ENCODE assay signal across 19 mouse cellular contexts in genomic region chr10:118096223-118096622, GRCm38 (mm10). TPM values are rescaled to one million over a fixed set of nuclear protein-coding genes. Genes with fewer than 3 reads are reported as not detected.
DNase-seq lines count a peak whose midpoint lies in the region; ATAC-seq and TF ChIP-seq lines count a peak whose summit lies in the region.
"Had no signal": no experiment of that assay in that cellular context is flagged by ENCODE, and none has a peak within 500 bp of the region (broad histone marks: within the 10 kb centered on the region; RNA-seq: fewer than 3 reads in every experiment).

No protein-coding gene starts in this region.

- no peak overlapping the region for H3K4me2 ChIP-seq in hindbrain, embryonic 11.5 days (replicated peaks; ENCODE audit: low read depth, low read length)
- H3K4me2 ChIP-seq: embryonic facial prominence, embryonic 15.5 days; lung, embryonic 14.5 days; midbrain, embryonic 12.5 days had no signal

- H3K9ac ChIP-seq in hindbrain, embryonic 11.5 days (ENCODE audit: low read depth, low read length) = no peak overlapping the region
- H3K9ac ChIP-seq: embryonic facial prominence, embryonic 15.5 days; lung, embryonic 14.5 days; midbrain, embryonic 12.5 days had no signal

- peaks cover 53% of the 10 kb centered on the region for H3K4me1 ChIP-seq in spleen, adult 2 months (ENCODE audit: control insufficient read depth, insufficient read depth, insufficient read length)
- no peaks in the 10 kb centered on the region for H3K4me1 ChIP-seq in hindbrain, embryonic 11.5 days (replicated peaks; ENCODE audit: control insufficient read depth, insufficient read depth, low read length)
- H3K4me1 ChIP-seq: midbrain, embryonic 12.5 days had no signal

- WGBS in spleen, adult 2 months = 43% methylated on average over 6 of the region's 6 CpGs
- WGBS in hindbrain, embryonic 11.5 days = 87% methylated on average over 6 of the region's 6 CpGs

- 0 out of 2 replicates have a peak overlapping the region, but pooled peaks have one; percentile 12 for H3K27ac ChIP-seq in gastrocnemius, adult 2 months
- peak overlapping the region; percentile 85 for H3K27ac ChIP-seq in spleen, adult 2 months (ENCODE audit: insufficient read depth, low read length)
- H3K27ac ChIP-seq in hindbrain, embryonic 11.5 days (ENCODE audit: low read depth, low read length) = no peak overlapping the region
- H3K27ac ChIP-seq: embryonic facial prominence, embryonic 15.5 days; forebrain, embryonic 10.5 days; hindbrain, embryonic 10.5 days; midbrain, embryonic 12.5 days had no signal

- no peak overlapping the region for H3K4me3 ChIP-seq in gastrocnemius, adult 2 months
- no peak overlapping the region for H3K4me3 ChIP-seq in spleen, adult 2 months (ENCODE audit: extremely low read depth, insufficient read depth, insufficient read length)
- H3K4me3 ChIP-seq in hindbrain, embryonic 11.5 days (ENCODE audit: low read depth, low read length) = no peak overlapping the region
- H3K4me3 ChIP-seq: embryonic facial prominence, embryonic 15.5 days; forebrain, embryonic 10.5 days; hindbrain, embryonic 10.5 days; midbrain, embryonic 12.5 days had no signal

- no peak for TF ChIP-seq CTCF in gastrocnemius, adult 2 months (IDR thresholded peaks at IDR 0.05)
- no peak for TF ChIP-seq CTCF in spleen, adult 2 months (IDR thresholded peaks at IDR 0.05; ENCODE audit: extremely low read depth, insufficient read depth, insufficient read length, insufficient replicate concordance)

- no peak for DNase-seq in gastrocnemius, adult 2 months
- no peak for DNase-seq in gastrocnemius, adult 8-10 months (ENCODE audit: low spot score in 2 of 2)
- DNase-seq in spleen, adult 2 months (ENCODE audit: low read depth in 1 of 2, low spot score in 2 of 2) = no peak
- DNase-seq in spleen, adult 12 weeks (ENCODE audit: low spot score) = no peak
- no peak for DNase-seq in hindbrain, embryonic 11.5 days (ENCODE audit: low spot score)
- DNase-seq in cerebellum, postnatal 10 days = no peak
- no peak for DNase-seq in gastrocnemius, postnatal 10 days
- DNase-seq: adrenal gland, postnatal 14 days; cerebellum, postnatal 14 days; embryo, embryonic 11 days; kidney, postnatal 4 days; lung, embryonic 14.5 days; right cerebral cortex, adult 18-20 months; spleen, adult 18-20 months had no signal

- peak; percentile 45 for ATAC-seq in megakaryocyte, adult 5-6 weeks (ENCODE audit: poor library complexity, severe bottlenecking)
- ATAC-seq in hindbrain, embryonic 11.5 days (ENCODE audit: low FRiP score) = no peak

- no peaks in the 10 kb centered on the region for H3K36me3 ChIP-seq in spleen, adult 2 months (ENCODE audit: control insufficient read depth, insufficient read depth, low read length)
- no peaks in the 10 kb centered on the region for H3K36me3 ChIP-seq in hindbrain, embryonic 11.5 days (ENCODE audit: control insufficient read depth, insufficient read depth, low read length)
- H3K36me3 ChIP-seq: embryonic facial prominence, embryonic 15.5 days; forebrain, embryonic 10.5 days; hindbrain, embryonic 10.5 days; midbrain, embryonic 12.5 days had no signal

- no peaks in the 10 kb centered on the region for H3K9me3 ChIP-seq in hindbrain, embryonic 11.5 days (ENCODE audit: control insufficient read depth, low read length)
- H3K9me3 ChIP-seq: embryonic facial prominence, embryonic 15.5 days; forebrain, embryonic 10.5 days; midbrain, embryonic 12.5 days had no signal

- intact Hi-C loops in gastrocnemius, adult 2 months (cut with DNase I) = no loop called here

- no peak for TF ChIP-seq POLR2A in spleen, adult 2 months (IDR thresholded peaks at IDR 0.05; ENCODE audit: low read depth, low read length)

- H3K27me3 ChIP-seq in spleen, adult 2 months (ENCODE audit: control insufficient read depth, insufficient read depth, low read length) = no peaks in the 10 kb centered on the region
- no peaks in the 10 kb centered on the region for H3K27me3 ChIP-seq in hindbrain, embryonic 11.5 days (ENCODE audit: control insufficient read depth, insufficient read depth, low read length)
- H3K27me3 ChIP-seq: embryonic facial prominence, embryonic 15.5 days; midbrain, embryonic 12.5 days had no signal

RNA-seq across cellular contexts. Expression of gene Mdm1, which starts 45.4 kb away (rescaled TPM):
- total RNA-seq in gastrocnemius, adult 2 months (2021) = 1 to 10 TPM; 1.7 to 2.6 TPM
- total RNA-seq in gastrocnemius, adult 8-10 months (2022) = 1 to 10 TPM; 1.1 to 1.8 (median 1.6) TPM
- polyA plus RNA-seq in spleen, adult 2 months (2012; rRNA removed) = 2.9 and 3.4 TPM in 2 replicates
- total RNA-seq in megakaryocyte, adult 5-6 weeks (2015) = 14.9 and 16.4 TPM in 2 replicates
- total RNA-seq in megakaryocyte, adult 5-6 weeks (2017) = 21.1 and 49.6 TPM in 2 replicates
- polyA plus RNA-seq in hindbrain, embryonic 11.5 days (2014; fragmentation: Nextera tagmentation; extraction: Ambion mirVana) = 57.3 and 62.2 TPM in 2 replicates
- 1 to 10 TPM; 3.3 to 5.4 TPM for total RNA-seq in gastrocnemius, postnatal 10 days (2021)
